Mouse (Mus musculus): Measurements from ENCODE around the gene Kdr. TPM values are rescaled to one million over a fixed set of nuclear protein-coding genes. Genes with fewer than 3 reads are reported as not detected.
A peak's percentile ranks its signal among the peaks of the same experiment; 100 is the strongest.

The Kdr gene
- polyA plus RNA-seq, 1 experiment from 2014 or later, result 46.4 TPM

- no peak for TF ChIP-seq CTCF (IDR thresholded peaks at IDR 0.05)
- TF ChIP-seq EP300 (IDR thresholded peaks at IDR 0.05), result no peak
- H3K4me2 ChIP-seq (replicated peaks; ENCODE audit: low read depth, low read length), result no peak overlapping the region
- WGBS, result 41% methylated on average over 7 of the region's 7 CpGs
- H3K4me3 ChIP-seq (ENCODE audit: low read depth, low read length), result no peak overlapping the region
- no peaks in the 10 kb centered on the region for H3K36me3 ChIP-seq (ENCODE audit: insufficient read depth, low read length)
- ATAC-seq (no peak), DNase-seq (ENCODE audit: low spot score) (no peak)
- no peaks in the 10 kb centered on the region for H3K27me3 ChIP-seq (replicated peaks; ENCODE audit: insufficient read depth, low read length)
- no peak overlapping the region for H3K9ac ChIP-seq (replicated peaks; ENCODE audit: low read depth)
- no peak overlapping the region for H3K27ac ChIP-seq (ENCODE audit: low read length)
- no peaks in the 10 kb centered on the region for H3K4me1 ChIP-seq (ENCODE audit: insufficient read depth, low read depth, low read length)
- H3K9me3 ChIP-seq (ENCODE audit: low read length), result no peaks in the 10 kb centered on the region
Measured at GRCm38 (mm10) chr5:75929960-75930359, 48.3 kb downstream of the Kdr start.

- TF ChIP-seq CTCF (IDR thresholded peaks at IDR 0.05) (no peak), EP300 (IDR thresholded peaks at IDR 0.05) (peak; percentile 83)
- WGBS, result 38% methylated on average over 6 of the region's 6 CpGs
- Histone ChIP-seq H3K9ac (replicated peaks; ENCODE audit: low read depth) (no peak overlapping the region), H3K4me1 (ENCODE audit: insufficient read depth, low read depth, low read length) (no peaks in the 10 kb centered on the region), H3K27me3 (replicated peaks; ENCODE audit: insufficient read depth, low read length) (no peaks in the 10 kb centered on the region), H3K4me2 (replicated peaks; ENCODE audit: low read depth, low read length) (no peak overlapping the region), H3K4me3 (ENCODE audit: low read depth, low read length) (no peak overlapping the region), H3K36me3 (ENCODE audit: insufficient read depth, low read length) (no peaks in the 10 kb centered on the region), H3K9me3 (ENCODE audit: low read length) (no peaks in the 10 kb centered on the region), H3K27ac (ENCODE audit: low read length) (peak overlapping the region; percentile 52)
- peak; percentile 93 for ATAC-seq
- peak; percentile 76 for DNase-seq (ENCODE audit: low spot score)
Measured at GRCm38 (mm10) chr5:75922677-75923076, 55.6 kb downstream of the Kdr start.

DNA sequence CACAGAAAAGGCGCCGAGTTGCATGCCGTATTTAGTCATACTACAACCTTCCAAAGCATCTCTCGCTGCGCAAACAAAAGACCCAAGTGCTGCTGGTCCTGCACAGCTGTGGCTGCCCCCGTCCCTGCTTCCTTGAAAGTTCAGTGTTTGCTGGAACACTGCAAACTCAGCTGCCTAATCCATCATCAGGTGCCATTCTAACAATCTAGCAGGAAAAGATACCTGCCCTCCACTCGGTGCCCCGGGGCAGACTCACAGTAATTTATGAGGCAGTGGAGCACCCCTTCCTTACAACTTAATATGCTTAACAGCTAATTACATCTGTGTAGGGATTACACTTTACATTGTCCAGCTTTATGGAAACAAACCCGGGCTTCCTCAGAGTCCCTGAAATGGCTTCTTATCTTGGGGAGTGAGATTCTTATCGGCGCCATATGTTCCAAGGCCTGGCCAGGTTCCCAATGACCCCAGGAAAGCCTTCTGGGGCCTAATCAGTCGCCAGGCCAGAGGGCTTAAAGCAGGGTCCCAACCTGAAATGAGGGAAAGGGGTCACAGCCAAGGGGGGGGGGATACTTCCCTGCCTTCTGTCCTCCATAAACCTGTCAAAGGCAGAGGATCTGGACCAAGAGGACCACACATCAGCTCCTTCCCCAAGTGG, 56.4 kb downstream of the Kdr start:
- TF ChIP-seq EP300 (IDR thresholded peaks at IDR 0.05) (no peak), CTCF (IDR thresholded peaks at IDR 0.05) (no peak)
- H3K9me3 ChIP-seq (ENCODE audit: low read length), result no peaks in the 10 kb centered on the region
- DNase-seq (ENCODE audit: low spot score) (peak; percentile 27), ATAC-seq (0 out of 2 replicates have a peak, but pooled peaks have one; percentile 18)
- H3K4me2 ChIP-seq (replicated peaks; ENCODE audit: low read depth, low read length), result no peak overlapping the region
- no peaks in the 10 kb centered on the region; the same call in 1 of the 2 replicates for H3K4me1 ChIP-seq (ENCODE audit: insufficient read depth, low read depth, low read length)
- no peak overlapping the region for H3K9ac ChIP-seq (replicated peaks; ENCODE audit: low read depth)
- WGBS, result 12% methylated on average over 12 of the region's 12 CpGs
- no peak overlapping the region for H3K4me3 ChIP-seq (ENCODE audit: low read depth, low read length)
- H3K36me3 ChIP-seq (ENCODE audit: insufficient read depth, low read length), result no peaks in the 10 kb centered on the region
- H3K27ac ChIP-seq (ENCODE audit: low read length), result peak overlapping the region; percentile 52
- no peaks in the 10 kb centered on the region for H3K27me3 ChIP-seq (replicated peaks; ENCODE audit: insufficient read depth, low read length)

DNA sequence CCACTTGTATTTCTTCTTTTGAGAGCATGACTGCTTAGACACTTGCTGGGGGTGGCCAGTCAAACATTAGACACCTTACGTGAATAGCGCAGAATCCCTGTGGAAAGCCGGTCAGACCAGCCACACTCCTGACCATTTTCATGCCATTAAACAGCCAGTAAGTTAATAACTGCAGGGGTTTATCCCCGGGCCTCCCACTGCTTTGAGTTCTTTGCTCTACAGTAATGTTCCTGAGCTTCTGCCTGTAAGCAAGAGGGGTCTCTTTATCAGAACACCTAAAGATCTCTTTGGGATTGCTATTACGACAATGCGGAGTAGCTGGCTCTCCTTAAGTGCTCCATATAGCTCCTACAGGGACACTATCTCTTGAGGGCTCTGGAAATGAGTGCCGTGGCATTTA, 58.7 kb downstream of the Kdr start:
- TF ChIP-seq EP300 (IDR thresholded peaks at IDR 0.05) (no peak), CTCF (IDR thresholded peaks at IDR 0.05) (no peak)
- Histone ChIP-seq H3K27ac (ENCODE audit: low read length) (no peak overlapping the region), H3K27me3 (replicated peaks; ENCODE audit: insufficient read depth, low read length) (no peaks in the 10 kb centered on the region), H3K36me3 (ENCODE audit: insufficient read depth, low read length) (no peaks in the 10 kb centered on the region), H3K9me3 (ENCODE audit: low read length) (no peaks in the 10 kb centered on the region), H3K4me2 (replicated peaks; ENCODE audit: low read depth, low read length) (no peak overlapping the region), H3K4me3 (ENCODE audit: low read depth, low read length) (no peak overlapping the region), H3K4me1 (ENCODE audit: insufficient read depth, low read depth, low read length) (no peaks in the 10 kb centered on the region; the same call in 1 of the 2 replicates), H3K9ac (replicated peaks; ENCODE audit: low read depth) (no peak overlapping the region)
- ATAC-seq (no peak), DNase-seq (ENCODE audit: low spot score) (no peak)
- WGBS, result 81% methylated on average over 7 of the region's 7 CpGs

GRCm38 (mm10) chr5:75918139-75918538, 60.1 kb downstream of the Kdr start:
- Histone ChIP-seq H3K27me3 (replicated peaks; ENCODE audit: insufficient read depth, low read length) (no peaks in the 10 kb centered on the region), H3K4me1 (ENCODE audit: insufficient read depth, low read depth, low read length) (no peaks in the 10 kb centered on the region; the same call in 1 of the 2 replicates), H3K9ac (replicated peaks; ENCODE audit: low read depth) (no peak overlapping the region), H3K4me2 (replicated peaks; ENCODE audit: low read depth, low read length) (no peak overlapping the region), H3K27ac (ENCODE audit: low read length) (no peak overlapping the region), H3K9me3 (ENCODE audit: low read length) (no peaks in the 10 kb centered on the region), H3K36me3 (ENCODE audit: insufficient read depth, low read length) (no peaks in the 10 kb centered on the region), H3K4me3 (ENCODE audit: low read depth, low read length) (no peak overlapping the region)
- peak; percentile 44; the same call in 1 of the 2 replicates for ATAC-seq
- DNase-seq (ENCODE audit: low spot score), result peak; percentile 28
- WGBS, result 62% methylated on average over 7 of the region's 7 CpGs
- TF ChIP-seq EP300 (IDR thresholded peaks at IDR 0.05) (no peak), CTCF (IDR thresholded peaks at IDR 0.05) (no peak)

GRCm38 (mm10) chr5:75917231-75917630, 61.0 kb downstream of the Kdr start:
- ATAC-seq (no peak), DNase-seq (ENCODE audit: low spot score) (no peak)
- H3K4me2 ChIP-seq (replicated peaks; ENCODE audit: low read depth, low read length), result no peak overlapping the region
- 34% methylated on average over 4 of the region's 4 CpGs for WGBS
- H3K4me3 ChIP-seq (ENCODE audit: low read depth, low read length), result no peak overlapping the region
- no peaks in the 10 kb centered on the region for H3K9me3 ChIP-seq (ENCODE audit: low read length)
- TF ChIP-seq EP300 (IDR thresholded peaks at IDR 0.05) (no peak; the same call in 1 of the 2 replicates), CTCF (IDR thresholded peaks at IDR 0.05) (no peak)
- no peak overlapping the region for H3K27ac ChIP-seq (ENCODE audit: low read length)
- H3K36me3 ChIP-seq (ENCODE audit: insufficient read depth, low read length), result no peaks in the 10 kb centered on the region
- H3K4me1 ChIP-seq (ENCODE audit: insufficient read depth, low read depth, low read length), result no peaks in the 10 kb centered on the region; the same call in 1 of the 2 replicates
- no peaks in the 10 kb centered on the region for H3K27me3 ChIP-seq (replicated peaks; ENCODE audit: insufficient read depth, low read length)
- no peak overlapping the region for H3K9ac ChIP-seq (replicated peaks; ENCODE audit: low read depth)
